Mouse (Mus musculus) thymus, postnatal 25 days (tissue): ENCODE data around the gene Pex10.
A peak's percentile ranks its signal among the peaks of the same experiment; 100 is the strongest.

ENCODE experiments used
- DNase-seq: peaks from one replicate; pipeline ENCODE4 v3.0.0; 2022

Pex10 gene

GRCm38 (mm10) chr4:155094565-155094964 is 27.7 kb downstream of the Pex10 start:
- DNase-seq, result peak; percentile 69

GRCm38 (mm10) chr4:155095238-155095900 is 28.6 kb downstream of the Pex10 start:
- DNase-seq, result peak; percentile 79

GRCm38 (mm10) chr4:155095967-155096366 is 29.2 kb downstream of the Pex10 start:
- DNase-seq, result no peak

GRCm38 (mm10) chr4:155097452-155097851 is 30.6 kb downstream of the Pex10 start:
- no peak for DNase-seq

GRCm38 (mm10) chr4:155098572-155098971 is 31.8 kb downstream of the Pex10 start:
- no peak for DNase-seq

DNA sequence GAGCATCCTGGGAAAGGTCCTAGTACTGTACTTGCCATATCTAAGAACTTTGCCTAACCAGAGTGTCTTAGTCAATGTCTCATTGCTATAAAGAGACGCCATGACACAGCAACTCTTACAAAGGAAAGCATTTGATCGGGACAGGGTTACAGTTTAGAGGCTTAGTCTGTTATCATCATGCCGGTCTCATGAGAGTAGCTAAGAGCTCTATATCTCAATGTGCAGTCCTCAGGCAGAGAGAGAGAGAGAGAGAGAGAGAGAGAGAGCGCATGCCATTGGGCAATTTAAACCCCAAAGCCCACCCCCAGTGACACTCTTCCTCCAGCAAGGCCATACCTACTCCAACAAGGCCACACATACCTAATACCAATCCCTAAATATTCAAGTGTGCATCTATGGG is 41.1 kb downstream of the Pex10 start:
- DNase-seq, result no peak

DNA sequence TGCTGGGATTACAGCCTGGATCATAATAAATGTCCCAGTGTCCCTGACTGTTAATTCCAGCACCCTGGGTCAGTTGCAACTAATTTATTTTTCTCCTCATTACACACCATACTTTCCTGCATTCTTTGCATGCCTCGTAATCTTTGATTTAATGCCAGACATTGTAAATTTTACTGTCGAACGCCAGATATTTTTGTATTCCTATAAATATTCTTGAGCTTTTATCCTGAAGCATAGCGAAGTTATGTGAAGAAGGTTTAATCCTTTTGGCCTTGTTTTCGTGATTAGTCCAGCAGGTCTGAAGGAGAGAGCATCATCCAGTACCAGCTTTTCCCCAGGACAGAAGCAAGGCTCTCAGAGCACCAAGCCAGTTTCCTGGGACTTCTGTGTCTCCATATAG is 42.7 kb downstream of the Pex10 start:
- DNase-seq, result no peak

GRCm38 (mm10) chr4:155113766-155114410 is 47.1 kb downstream of the Pex10 start:
- no peak for DNase-seq

DNA sequence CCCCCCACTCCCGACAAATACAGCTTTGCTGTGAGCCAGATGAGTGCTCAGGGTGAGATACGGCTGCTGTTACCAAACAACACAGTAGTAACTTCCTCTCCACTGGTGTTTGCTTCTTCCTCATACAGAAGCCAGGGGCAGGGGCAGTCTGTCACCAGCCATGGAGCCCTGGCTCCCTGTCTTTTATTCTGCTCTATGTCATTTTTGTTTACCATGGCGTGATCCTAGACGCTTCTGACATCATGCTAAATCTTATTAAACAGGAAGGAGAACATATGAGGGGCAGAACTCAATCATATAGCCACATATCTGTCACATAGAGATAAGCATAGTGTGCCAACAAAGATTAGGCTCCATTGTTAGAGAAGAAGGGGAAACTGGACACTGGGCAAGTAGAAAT is 49.8 kb downstream of the Pex10 start:
- DNase-seq, result no peak

DNA sequence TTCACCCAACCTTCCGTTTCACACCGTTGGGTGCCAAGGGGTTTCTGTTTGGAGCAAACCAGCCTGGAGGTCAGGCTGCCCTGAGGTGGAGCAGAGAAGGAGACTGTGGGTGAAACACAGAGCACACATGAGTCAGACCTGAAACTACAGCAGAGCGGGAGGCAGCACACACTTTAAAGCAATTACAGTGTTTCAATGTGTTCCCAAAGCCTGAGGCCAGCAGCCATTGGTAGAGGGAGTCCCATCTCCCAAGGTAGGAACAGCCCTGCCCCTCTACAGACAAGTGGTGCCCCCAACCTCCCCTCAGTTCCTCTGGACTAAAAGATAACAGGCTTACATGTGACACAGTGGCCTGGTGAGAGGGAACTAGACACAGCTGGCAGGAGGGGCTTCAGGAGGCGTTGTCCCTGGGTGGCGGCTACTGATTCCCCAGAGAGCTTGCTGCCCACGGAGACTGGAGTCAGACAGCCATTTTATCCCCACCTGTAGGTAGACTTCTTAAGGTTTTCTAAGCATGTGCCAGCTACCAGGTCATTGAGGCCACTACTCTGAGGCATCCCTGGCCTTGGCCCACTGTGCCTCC is 50.7 kb downstream of the Pex10 start:
- no peak for DNase-seq

DNA sequence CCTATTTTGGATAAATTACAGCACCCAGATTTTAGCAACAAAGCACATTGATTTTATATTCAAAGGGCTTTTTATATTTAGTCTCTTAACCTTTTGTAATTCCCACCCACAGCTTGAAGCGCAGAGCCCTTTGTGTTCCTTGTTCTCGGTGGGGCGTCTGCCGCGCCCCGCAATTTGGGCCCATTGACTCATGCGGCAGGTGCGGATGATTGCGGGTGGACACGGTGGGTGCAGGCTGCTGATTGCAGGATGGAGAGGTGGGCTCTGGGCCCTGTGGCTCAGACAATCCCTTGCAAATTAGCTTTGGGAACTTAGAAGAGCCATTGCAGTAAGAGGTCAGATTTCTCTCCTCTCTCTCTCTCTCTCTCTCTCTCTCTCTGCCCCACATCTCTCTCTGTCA is 51.5 kb downstream of the Pex10 start:
- DNase-seq, result no peak

GRCm38 (mm10) chr4:155120038-155120437 is 53.2 kb downstream of the Pex10 start:
- DNase-seq, result no peak

DNA sequence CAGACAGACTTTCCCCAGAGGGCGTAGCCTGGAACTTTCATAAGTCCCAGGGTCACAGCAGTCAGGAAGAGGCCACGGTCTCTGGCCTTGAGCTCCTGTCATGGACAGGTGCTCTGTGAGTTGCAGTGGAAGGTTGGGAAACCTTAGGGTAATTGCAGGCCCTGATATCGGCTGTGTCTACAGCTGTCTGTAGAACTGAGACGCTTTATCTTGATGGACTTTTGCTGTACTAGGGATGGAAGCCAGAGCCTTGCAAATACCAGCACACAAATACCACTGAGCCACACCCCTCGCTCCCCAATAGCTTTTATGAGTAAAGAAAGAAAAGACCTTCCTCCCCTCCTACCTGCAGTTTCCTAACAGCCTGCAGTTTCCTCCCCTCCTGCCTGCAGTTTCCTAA is 53.8 kb downstream of the Pex10 start:
- no peak for DNase-seq

GRCm38 (mm10) chr4:155121222-155121621 is 54.4 kb downstream of the Pex10 start:
- DNase-seq, result no peak
